Comparison of ENCODE assay signal across 15 mouse cellular contexts in genomic region chr2:144446360-144446999, GRCm38 (mm10).
"Had no signal": no experiment of that assay in that cellular context is flagged by ENCODE, and none has a peak within 500 bp of the region (broad histone marks: within the 10 kb centered on the region; RNA-seq: fewer than 3 reads in every experiment).

No protein-coding gene starts in this region.

- H3K4me3 ChIP-seq: layer of hippocampus, adult 2 months; limb, embryonic 10.5 days; limb, embryonic 13.5 days; megakaryocyte, embryonic 14.5 days had no signal

- H3K36me3 ChIP-seq: limb, embryonic 10.5 days; limb, embryonic 13.5 days had no signal

- H3K9me3 ChIP-seq: limb, embryonic 10.5 days; limb, embryonic 13.5 days; megakaryocyte, embryonic 14.5 days had no signal

- ATAC-seq: intestine, embryonic 16.5 days; lung, postnatal 0 days had no signal

- H3K27me3 ChIP-seq: limb, embryonic 13.5 days had no signal

- DNase-seq: kidney, adult 18-20 months; kidney, adult 9 months; kidney, postnatal 14 days; layer of hippocampus, adult 9-11 months; lung, embryonic 14.5 days; midbrain, embryonic 14.5 days; thymus, postnatal 25 days had no signal

- H3K27ac ChIP-seq: layer of hippocampus, adult 2 months; limb, embryonic 10.5 days; limb, embryonic 13.5 days; macrophage had no signal

- H3K4me1 ChIP-seq: limb, embryonic 10.5 days; limb, embryonic 13.5 days; megakaryocyte, embryonic 14.5 days had no signal

- H3K4me2 ChIP-seq: limb, embryonic 13.5 days; lung, embryonic 14.5 days; midbrain, embryonic 11.5 days had no signal

- H3K9ac ChIP-seq: limb, embryonic 13.5 days; lung, embryonic 14.5 days had no signal
